In genomic region chr2:166030256-166030995, GRCm38 (mm10) we compare ENCODE assay signal across 8 mouse cellular contexts. TPM values are rescaled to one million over a fixed set of nuclear protein-coding genes. Genes with fewer than 3 reads are reported as not detected.
DNase-seq lines count a peak whose midpoint lies in the region; ATAC-seq lines count a peak whose summit lies in the region.

No protein-coding gene starts in this region.

- peak overlapping the region; percentile 70 for H3K27ac ChIP-seq in liver, embryonic 13.5 days

- intact Hi-C loops in gastrocnemius, postnatal 36 days (cut with DNase I): loop anchor here (5.0 kb wide), 1 partner anchor 33 kb away; no protein-coding TSS in a partner anchor
- intact Hi-C loops in heart, postnatal 10 days (cut with DNase I): loop anchor here (2.0 to 5.0 kb wide), 2 partner anchors 20 to 33 kb away; no protein-coding TSS in a partner anchor

- no peaks in the 10 kb centered on the region for H3K9me3 ChIP-seq in liver, embryonic 13.5 days (replicated peaks)

- H3K27me3 ChIP-seq in liver, embryonic 13.5 days: no peaks in the 10 kb centered on the region

- peak; percentile 78 for ATAC-seq in common myeloid progenitor, adult 5-6 weeks (replicated peaks; ENCODE audit: low read depth, poor library complexity, severe bottlenecking)
- ATAC-seq in liver, embryonic 13.5 days (ENCODE audit: low read depth): no peak

- 8% methylated on average over 13 of the region's 13 CpGs for WGBS in liver, embryonic 13.5 days (ENCODE audit: insufficient replicate concordance)

- H3K4me2 ChIP-seq in liver, embryonic 13.5 days: peak overlapping the region; percentile 62

- H3K9ac ChIP-seq in liver, embryonic 13.5 days: peak overlapping the region; percentile 45; the same call in 1 of the 2 replicates

- no peaks in the 10 kb centered on the region for H3K36me3 ChIP-seq in liver, embryonic 13.5 days

- peak overlapping the region; percentile 37 for H3K4me3 ChIP-seq in liver, embryonic 13.5 days (replicated peaks)

- DNase-seq in gastrocnemius, postnatal 25 days: peak; percentile 28
- DNase-seq in gastrocnemius, postnatal 36 days: no peak
- peak; percentile 52 to 56 for DNase-seq in heart, postnatal 10 days
- DNase-seq in liver, embryonic 13.5 days: no peak
- DNase-seq in naive thymus-derived CD4-positive, alpha-beta T cell, adult 2 months (ENCODE audit: low read depth): peak; percentile 47
- DNase-seq in Muller cell, postnatal 12 days (ENCODE audit: inconsistent ontology term): no peak
- DNase-seq in ovary, postnatal 14 days (ENCODE audit: low spot score): no peak

- peaks cover 45% of the 10 kb centered on the region for H3K4me1 ChIP-seq in liver, embryonic 13.5 days (replicated peaks)

RNA-seq across cellular contexts. Expression of gene Ncoa3, which starts 38.0 kb away (rescaled TPM):
- 10 to 100 TPM; 11.3 to 13.5 TPM for total RNA-seq in gastrocnemius, postnatal 25 days (2021)
- total RNA-seq in gastrocnemius, postnatal 36 days (2021): 10 to 100 TPM; 13.5 to 13.9 TPM
- 26.7 and 39.7 TPM in 2 replicates for total RNA-seq in common myeloid progenitor, adult 5-6 weeks (2017)
- total RNA-seq in heart, postnatal 10 days (2021): 10 to 100 TPM; 27.6 to 28.4 TPM
- 3.5 and 4.5 TPM in 2 replicates for polyA plus RNA-seq in liver, embryonic 13.5 days (2015; fragmentation: Nextera tagmentation; extraction: Ambion mirVana)

Comparison
In these comparisons a context has a peak if more than half of its experiments do, and no peak if none do; other contexts are left out.
1. DNase-seq: peak in gastrocnemius, postnatal 25 days (single experiment), heart, postnatal 10 days (2 of 2) and naive thymus-derived CD4-positive, alpha-beta T cell, adult 2 months (single experiment); none in gastrocnemius, postnatal 36 days (0 of 2), liver, embryonic 13.5 days (single experiment), Muller cell, postnatal 12 days (single experiment) and ovary, postnatal 14 days (single experiment).